Mouse (Mus musculus): Measurements from ENCODE around the gene Lyzl4. TPM values are rescaled to one million over a fixed set of nuclear protein-coding genes. Genes with fewer than 3 reads are reported as not detected.

Gene Lyzl4
- polyA plus RNA-seq (2012; rRNA removed) = 0.59 and 0.74 TPM in 2 replicates

DNA sequence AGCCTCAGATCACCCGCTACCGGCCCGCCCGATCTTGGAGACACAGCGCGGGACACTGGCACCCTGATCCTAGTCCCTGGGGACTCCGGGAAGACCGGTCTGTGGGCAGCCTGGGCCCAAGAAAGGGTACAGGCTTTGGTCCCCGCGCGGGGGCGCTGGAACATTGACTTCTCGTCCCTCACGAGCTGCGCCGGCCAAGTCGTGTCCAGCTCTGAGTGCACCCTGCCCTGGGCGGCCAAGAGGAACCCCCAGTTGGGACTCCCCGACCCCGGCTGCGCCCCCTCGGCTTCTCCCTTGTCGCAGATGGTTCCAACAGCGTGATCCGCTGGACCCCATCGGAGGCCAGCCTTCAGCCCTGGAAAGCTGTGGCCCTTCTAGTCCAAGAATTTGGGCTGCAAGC lies at the start of gene Lyzl4:
Lyzl4 (minus strand) TSS at position 96 of the 400 bp plus-strand sequence.

DNA sequence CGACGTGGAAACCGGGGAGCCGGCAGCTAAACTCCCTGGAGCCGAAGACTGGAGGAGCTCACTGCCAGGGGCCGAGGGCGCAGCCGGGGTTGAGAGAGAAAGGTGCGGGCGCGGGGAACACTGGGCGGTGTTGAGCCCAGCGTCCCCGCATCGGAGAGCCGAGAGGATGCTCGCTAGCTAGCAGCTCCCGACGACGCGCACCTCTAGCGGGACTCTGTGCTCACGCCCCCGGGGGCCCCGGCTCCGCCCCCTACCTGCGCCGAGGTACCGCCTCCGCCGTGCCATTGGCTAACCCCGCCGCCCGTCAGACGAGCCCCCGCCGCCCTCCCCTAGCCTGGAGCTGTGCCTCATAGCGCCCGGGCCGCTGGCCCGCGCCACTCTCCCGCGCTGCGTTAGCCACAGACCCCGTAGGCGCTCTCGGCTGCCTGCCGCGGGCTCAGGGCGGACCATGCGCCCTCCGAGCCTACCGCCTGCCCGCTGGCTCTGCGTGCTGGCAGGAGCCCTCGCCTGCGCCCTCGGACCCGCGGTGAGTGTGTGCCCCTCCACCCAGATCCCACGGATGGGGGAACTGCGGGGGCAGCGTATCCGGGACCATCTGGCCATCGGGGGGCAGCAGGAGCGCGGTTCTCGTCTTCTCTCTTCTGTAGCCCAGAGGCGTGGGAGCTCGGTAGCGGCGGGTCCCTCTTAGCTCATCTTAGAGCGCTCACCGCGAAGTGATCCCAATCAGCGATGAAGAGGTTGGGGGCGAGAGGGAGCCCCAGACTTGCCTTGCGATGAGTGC lies 695 bp upstream of the Lyzl4 start, which contains the start of gene Vipr1:
Vipr1 (plus strand) TSS at position 316 of the 781 bp plus-strand sequence.

Other genes starting within 250 kb of the Lyzl4 start
- 16.4 and 29.0 TPM in 2 replicates for gene Cck, start 146.4 kb downstream of the Lyzl4 start, polyA plus RNA-seq (2012; rRNA removed)
- gene Vipr1, start 620 bp upstream of the Lyzl4 start, polyA plus RNA-seq (2012; rRNA removed) = 124 and 132 TPM in 2 replicates
- 8.9 and 10.2 TPM in 2 replicates for gene Sec22c, start 63.4 kb upstream of the Lyzl4 start, polyA plus RNA-seq (2012; rRNA removed)
- 16.9 and 22.0 TPM in 2 replicates for gene Ss18l2, start 68.2 kb upstream of the Lyzl4 start, polyA plus RNA-seq (2012; rRNA removed)
- gene Nktr, start 77.1 kb upstream of the Lyzl4 start, polyA plus RNA-seq (2012; rRNA removed) = 37.5 and 41.4 TPM in 2 replicates
- 21.9 and 23.4 TPM in 2 replicates for gene Zfp651, start 117.2 kb upstream of the Lyzl4 start, polyA plus RNA-seq (2012; rRNA removed)
- 0.21 and 0.55 TPM in 2 replicates for gene Klhl40, start 135.5 kb upstream of the Lyzl4 start, polyA plus RNA-seq (2012; rRNA removed)
- 5.0 and 6.6 TPM in 2 replicates for gene Hhatl, start 150.4 kb upstream of the Lyzl4 start, polyA plus RNA-seq (2012; rRNA removed)
- gene Ccdc13, start 197.4 kb upstream of the Lyzl4 start, polyA plus RNA-seq (2012; rRNA removed) = 0.25 and 0.30 TPM in 2 replicates
- gene Higd1a, start 216.3 kb upstream of the Lyzl4 start, polyA plus RNA-seq (2012; rRNA removed) = 29.6 and 33.9 TPM in 2 replicates